Comparison of ENCODE assay signal across 8 mouse cellular contexts in the genomic region with DNA sequence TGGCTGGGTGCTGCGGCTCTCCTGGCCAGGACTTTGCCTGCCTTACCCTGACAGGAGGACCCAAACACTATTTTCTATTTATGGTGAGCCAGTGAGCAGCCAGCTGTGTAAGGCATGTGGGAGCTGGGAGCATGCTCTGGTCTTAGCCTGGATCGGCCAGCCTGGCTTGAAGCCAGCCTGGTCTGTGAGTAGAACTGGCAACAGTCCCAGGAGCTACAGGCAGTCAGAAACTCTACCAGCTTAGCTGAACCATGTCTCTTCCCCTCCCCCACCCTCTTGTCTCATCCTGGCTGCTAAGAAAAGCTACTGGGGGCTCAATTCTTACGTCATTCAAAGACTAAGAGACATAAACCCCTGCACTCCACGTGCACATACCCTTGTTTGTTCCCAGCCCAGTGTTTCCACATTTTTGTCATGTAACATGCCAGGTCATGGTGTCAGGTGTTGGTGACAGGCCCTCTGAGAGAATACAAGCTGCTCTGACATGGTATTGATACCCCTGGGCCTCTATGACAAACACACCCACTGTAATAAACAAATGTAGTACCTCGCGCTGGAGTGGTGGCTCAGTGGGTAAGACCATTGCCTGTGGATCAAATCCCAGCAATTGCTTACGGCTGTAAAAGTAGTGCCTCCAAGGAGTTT.
DNase-seq lines count a peak whose midpoint lies in the region; ATAC-seq lines count a peak whose summit lies in the region.

No protein-coding gene starts in this region.

- peak; percentile 75 for ATAC-seq in forebrain, embryonic 11.5 days (replicated peaks; ENCODE audit: low FRiP score)
- ATAC-seq in heart, embryonic 15.5 days (replicated peaks; ENCODE audit: insufficient number of reproducible peaks, insufficient read depth, low FRiP score, low read depth): peak; percentile 95

- no peak overlapping the region for H3K4me2 ChIP-seq in forebrain, embryonic 11.5 days (ENCODE audit: low read depth, low read length, severe bottlenecking)
- H3K4me2 ChIP-seq in heart, embryonic 15.5 days: peak overlapping the region; percentile 52

- 69% methylated on average over 7 of the region's 7 CpGs for WGBS in forebrain, embryonic 11.5 days
- WGBS in heart, embryonic 15.5 days: 35% methylated on average over 7 of the region's 7 CpGs

- H3K4me1 ChIP-seq in forebrain, embryonic 11.5 days (replicated peaks; ENCODE audit: control insufficient read depth, insufficient read depth, low read length): no peaks in the 10 kb centered on the region; the same call in 1 of the 2 replicates
- peaks cover 32% of the 10 kb centered on the region for H3K4me1 ChIP-seq in heart, embryonic 15.5 days (replicated peaks)

- no peaks in the 10 kb centered on the region for H3K27me3 ChIP-seq in forebrain, embryonic 11.5 days (ENCODE audit: control insufficient read depth, insufficient read depth, low read length)
- no peaks in the 10 kb centered on the region for H3K27me3 ChIP-seq in heart, embryonic 15.5 days

- no peak overlapping the region for H3K4me3 ChIP-seq in forebrain, embryonic 11.5 days (ENCODE audit: low read depth, low read length)
- peak overlapping the region; percentile 24; the same call in 1 of the 2 replicates for H3K4me3 ChIP-seq in heart, embryonic 15.5 days

- no peaks in the 10 kb centered on the region for H3K9me3 ChIP-seq in forebrain, embryonic 11.5 days (ENCODE audit: control insufficient read depth, low read length)
- no peaks in the 10 kb centered on the region for H3K9me3 ChIP-seq in heart, embryonic 15.5 days (replicated peaks)

- H3K27ac ChIP-seq in forebrain, embryonic 11.5 days (ENCODE audit: low read depth, low read length): no peak overlapping the region
- peak overlapping the region; percentile 94 for H3K27ac ChIP-seq in heart, embryonic 15.5 days

- no peaks in the 10 kb centered on the region for H3K36me3 ChIP-seq in forebrain, embryonic 11.5 days (ENCODE audit: control insufficient read depth, insufficient read depth, low read length)
- no peaks in the 10 kb centered on the region for H3K36me3 ChIP-seq in heart, embryonic 15.5 days

- peak; percentile 56 for DNase-seq in layer of hippocampus, adult 11-12 months (ENCODE audit: low spot score)
- DNase-seq in layer of hippocampus, postnatal 25 days (ENCODE audit: extremely low spot score in 1 of 2, low spot score in 1 of 2): no peak
- DNase-seq in forebrain, embryonic 11.5 days (ENCODE audit: low spot score): no peak
- DNase-seq in kidney, postnatal 25 days: peak; percentile 96
- peak; percentile 72 for DNase-seq in lung, postnatal 14 days
- DNase-seq in right cerebral cortex, postnatal 14 days: peak; percentile 50
- no peak for DNase-seq in spleen, adult 12 weeks (ENCODE audit: low spot score)

- H3K9ac ChIP-seq in forebrain, embryonic 11.5 days (ENCODE audit: low read length): no peak overlapping the region
- no peak overlapping the region for H3K9ac ChIP-seq in heart, embryonic 15.5 days

Comparison
In these comparisons a context has a peak if more than half of its experiments do, and no peak if none do; other contexts are left out.
1. DNase-seq: peak in layer of hippocampus, adult 11-12 months (single experiment), kidney, postnatal 25 days (2 of 2), lung, postnatal 14 days (single experiment) and right cerebral cortex, postnatal 14 days (single experiment); none in layer of hippocampus, postnatal 25 days (0 of 2), forebrain, embryonic 11.5 days (single experiment) and spleen, adult 12 weeks (single experiment).